Mouse (Mus musculus) liver, postnatal 0 days (tissue): ENCODE results near the gene Plekhd1. TPM values are rescaled to one million over a fixed set of nuclear protein-coding genes. Genes with fewer than 3 reads are reported as not detected.
A peak's percentile ranks its signal among the peaks of the same experiment; 100 is the strongest.

Source experiments
- ATAC-seq: fragments of 200-750 bp; cut with Nextera tagmentation; 2 replicates; pipeline ENCODE4 v1.8.0; 2017; ENCODE audit warnings: mild to moderate bottlenecking, moderate library complexity
- DNase-seq: peaks from one replicate; pipeline ENCODE4 v3.0.0-alpha.2; 2016
- H3K27ac ChIP-seq: fragments of 300-500 bp; sonication (generic); 2 replicates; pipeline ENCODE4 v1.5.1; 2014; ENCODE audit warnings: antibody characterized with exemption, moderate library complexity, mild to moderate bottlenecking, low read depth
- H3K27me3 ChIP-seq: fragments of 300-500 bp; sonication (generic); 2 replicates; pipeline ENCODE4 v1.6.1; 2014; ENCODE audit warnings: low read length, control low read depth, mixed read lengths; ENCODE audit not compliant: insufficient read depth
- H3K36me3 ChIP-seq: fragments of 300-500 bp; sonication (generic); replicated peaks from 2 replicates; pipeline ENCODE4 v1.6.1; 2014; ENCODE audit warnings: mild to moderate bottlenecking, control low read depth, low read length, moderate library complexity, mixed read lengths; ENCODE audit not compliant: insufficient read depth
- H3K4me1 ChIP-seq: fragments of 300-500 bp; sonication (generic); 2 replicates; pipeline ENCODE4 v1.6.1; 2014; ENCODE audit warnings: antibody characterized with exemption, mild to moderate bottlenecking, control low read depth; ENCODE audit not compliant: insufficient read depth
- H3K4me2 ChIP-seq: fragments of 300-500 bp; sonication (generic); 2 replicates; pipeline ENCODE4 v1.6.1; 2014; ENCODE audit warnings: low read depth, mild to moderate bottlenecking, low read length, moderate library complexity, mixed read lengths
- H3K4me3 ChIP-seq: fragments of 300-500 bp; sonication (generic); 2 replicates; pipeline ENCODE4 v1.5.1; 2014; ENCODE audit warnings: low read depth, low read length
- H3K9ac ChIP-seq: fragments of 300-500 bp; sonication (generic); replicated peaks from 2 replicates; pipeline ENCODE4 v1.6.1; 2014; ENCODE audit warnings: mild to moderate bottlenecking, moderate library complexity
- H3K9me3 ChIP-seq: fragments of 300-500 bp; sonication (generic); 2 replicates; pipeline ENCODE4 v1.6.1; 2016; ENCODE audit warnings: mild to moderate bottlenecking, control low read depth, low read length, mixed read lengths
- CTCF ChIP-seq: sonication (generic); IDR thresholded peaks from 2 replicates; pipeline ENCODE4 v1.5.1; 2016; ENCODE audit warnings: antibody characterized with exemption, low read depth
- EP300 ChIP-seq: IDR thresholded peaks from 2 replicates; pipeline ENCODE4 v1.6.1; 2016; ENCODE audit warnings: antibody characterized with exemption, low read depth, mild to moderate bottlenecking
- WGBS: fragments of 180-500 bp; shearing (Covaris S2); extraction: QIAGEN DNeasy Blood & Tissue Kit; methylation state at CpG from one replicate; pipeline ENCODE4 v1.1.7; 2014; ENCODE audit not compliant: insufficient replicate concordance; 5-methylcytosine and 5-hydroxymethylcytosine counted together
- polyA plus RNA-seq: library from polyadenylated mRNA; unstranded; fragments of >200 nt; fragmentation: Nextera tagmentation; extraction: Ambion mirVana; gene quantifications from 2 replicates; pipeline ENCODE4 v1.2.1, GENCODE M21; 2015

Plekhd1 gene
- polyA plus RNA-seq, 1 experiment from 2014 or later = 0.13 TPM

- DNase-seq (no peak), ATAC-seq (no peak; the same call in 1 of the 2 replicates)
- TF ChIP-seq CTCF = no peak
- TF ChIP-seq EP300 = no peak
- Histone ChIP-seq H3K36me3 (no peaks in the 10 kb centered on the region), H3K4me3 (no peak overlapping the region), H3K4me2 (no peak overlapping the region), H3K27ac (no peak overlapping the region), H3K27me3 (peaks cover 26% of the 10 kb centered on the region), H3K4me1 (peaks cover 5% of the 10 kb centered on the region), H3K9me3 (no peaks in the 10 kb centered on the region), H3K9ac (no peak overlapping the region)
- 48% methylated on average over 4 of the region's 4 CpGs for WGBS
Measured at GRCm38 (mm10) chr12:80764116-80764515, 71.7 kb downstream of the Plekhd1 start.

GRCm38 (mm10) chr12:80769697-80770096 lies 77.3 kb downstream of the Plekhd1 start:
- Histone ChIP-seq H3K9ac (no peak overlapping the region), H3K9me3 (no peaks in the 10 kb centered on the region), H3K4me1 (no peaks in the 10 kb centered on the region), H3K4me3 (no peak overlapping the region), H3K27ac (no peak overlapping the region), H3K4me2 (peak overlapping the region; percentile 40; the same call in 1 of the 2 replicates), H3K27me3 (no peaks in the 10 kb centered on the region), H3K36me3 (no peaks in the 10 kb centered on the region)
- TF ChIP-seq EP300 = no peak
- TF ChIP-seq CTCF = peak; percentile 100
- WGBS = 18% methylated on average over 11 of the region's 11 CpGs
- ATAC-seq (peak; percentile 90), DNase-seq (peak; percentile 91)

Other genes starting within 250 kb of the Plekhd1 start
- gene Exd2, start 229.5 kb upstream of the Plekhd1 start, polyA plus RNA-seq = 3.4 and 3.6 TPM in 2 replicates
- 0.09 and 0.15 TPM in 2 replicates for gene Galnt16, start 174.3 kb upstream of the Plekhd1 start, polyA plus RNA-seq
- 8.0 and 10.7 TPM in 2 replicates for gene Slc39a9, start 48.7 kb upstream of the Plekhd1 start, polyA plus RNA-seq
- gene Erh, start 48.2 kb upstream of the Plekhd1 start, polyA plus RNA-seq = 81.6 and 92.2 TPM in 2 replicates
- not detected in 2 replicates for gene Ccdc177, start 68.1 kb downstream of the Plekhd1 start, polyA plus RNA-seq
- 8.6 and 10.8 TPM in 2 replicates for gene Susd6, start 97.9 kb downstream of the Plekhd1 start, polyA plus RNA-seq